Mouse (Mus musculus) CH12F3 (cell line): ENCODE results near the gene Slbp.

Experiments
- in situ Hi-C: fragments of 300-500 bp; cut with MboI; formaldehyde crosslinking; loops from 2 replicates; pipeline ENCODE4 v1.14.3; 2020; ENCODE audit warnings: low sequenced_read_pairs

Slbp gene

DNA sequence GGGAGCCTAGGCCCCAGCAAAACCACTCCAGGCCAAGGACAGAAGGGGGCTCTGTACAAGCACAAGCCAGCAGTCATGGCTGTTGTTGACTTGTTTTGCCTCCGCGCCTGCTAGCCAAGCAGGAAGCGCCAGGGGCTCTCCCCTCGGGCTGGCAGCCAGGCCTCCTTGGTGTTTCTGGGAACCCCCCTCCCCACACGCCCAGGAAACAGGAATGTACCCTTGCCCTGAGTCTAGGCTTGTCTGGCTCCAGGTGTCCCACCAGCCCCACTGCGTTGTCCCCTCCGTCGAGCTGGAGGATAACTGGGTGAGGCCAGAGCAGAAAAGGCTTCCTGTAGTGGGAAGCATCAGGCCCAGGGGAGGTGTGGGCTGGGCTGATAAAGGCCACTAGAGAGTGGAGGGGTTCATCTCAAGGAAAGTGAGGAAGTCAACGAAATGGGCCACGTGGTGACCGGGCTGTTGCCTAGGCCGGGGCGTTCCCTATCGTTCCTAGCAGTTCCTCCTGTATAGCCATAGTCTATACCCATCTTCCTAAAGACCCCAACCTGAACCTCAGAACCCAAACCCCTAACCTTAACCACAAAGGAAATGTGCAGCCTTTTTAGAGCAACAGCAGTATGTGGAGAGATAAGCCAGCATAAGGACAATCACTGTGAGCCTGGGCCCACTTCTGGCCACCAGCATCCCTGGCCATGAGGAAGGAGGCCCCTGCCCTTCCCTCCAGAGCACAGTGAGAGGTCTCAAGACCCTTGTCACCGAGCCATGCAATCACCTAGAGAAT, 29.4 kb upstream of the Slbp start:
- in situ Hi-C loops, result no loop called here

DNA sequence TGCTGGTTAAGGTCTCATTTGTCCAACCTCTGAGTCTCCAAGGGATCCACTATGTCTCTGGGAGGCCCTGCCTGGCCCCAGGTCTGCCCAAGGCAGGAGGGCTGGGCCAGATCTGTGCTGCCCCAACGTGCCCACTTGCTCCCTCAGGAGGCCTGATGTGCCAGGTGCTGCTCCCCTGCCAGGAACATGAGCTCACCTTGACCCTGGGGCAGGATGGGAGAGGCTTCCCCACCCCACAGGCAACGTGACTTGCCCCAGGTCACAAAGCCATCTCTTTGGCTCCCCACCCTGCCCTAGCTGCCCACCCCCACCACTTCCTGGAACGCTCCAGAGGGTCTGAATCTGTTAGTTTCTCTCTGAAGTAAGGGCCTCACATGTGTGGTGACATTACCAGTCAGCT, 28.7 kb upstream of the Slbp start:
- in situ Hi-C loops, result no loop called here

DNA sequence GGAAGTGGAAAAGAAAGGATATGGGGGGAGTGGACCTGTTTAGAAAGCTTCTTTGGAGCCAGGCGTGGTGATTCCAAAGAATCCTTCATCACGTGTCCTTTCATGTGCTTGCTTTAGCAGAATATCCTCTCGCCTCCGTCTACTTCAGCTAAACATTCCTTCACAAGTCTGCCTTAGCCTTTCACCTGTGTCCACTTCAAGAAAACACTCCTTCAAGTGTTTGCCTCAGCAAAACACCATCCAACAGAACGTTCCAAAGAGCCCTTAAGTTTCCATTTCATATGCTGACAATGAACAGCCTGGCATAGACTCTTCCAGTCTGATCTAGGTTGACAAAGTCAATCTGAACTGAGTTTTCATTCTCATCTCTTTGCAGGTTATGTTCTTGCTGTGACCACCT, 25.9 kb upstream of the Slbp start:
- in situ Hi-C loops, result no loop called here

DNA sequence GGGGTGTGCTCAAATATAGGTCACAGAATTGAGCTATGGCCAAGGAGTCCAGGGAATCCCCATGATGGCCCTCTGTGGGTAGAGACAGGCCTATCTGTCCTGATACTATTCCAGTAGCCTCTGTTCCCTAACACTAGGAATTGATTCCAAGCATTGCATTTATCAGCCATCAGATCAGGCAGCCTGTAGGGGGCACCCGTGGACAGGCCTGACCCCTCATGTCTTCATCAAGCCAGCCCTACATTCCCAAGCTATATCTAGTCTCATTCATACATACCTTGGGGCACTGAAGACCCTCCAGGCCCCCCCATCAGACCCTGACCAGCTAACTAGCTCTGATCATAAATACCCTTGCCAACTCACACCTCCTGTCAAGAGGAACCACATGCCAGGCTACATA, 23.6 kb upstream of the Slbp start:
- in situ Hi-C loops, result no loop called here

DNA sequence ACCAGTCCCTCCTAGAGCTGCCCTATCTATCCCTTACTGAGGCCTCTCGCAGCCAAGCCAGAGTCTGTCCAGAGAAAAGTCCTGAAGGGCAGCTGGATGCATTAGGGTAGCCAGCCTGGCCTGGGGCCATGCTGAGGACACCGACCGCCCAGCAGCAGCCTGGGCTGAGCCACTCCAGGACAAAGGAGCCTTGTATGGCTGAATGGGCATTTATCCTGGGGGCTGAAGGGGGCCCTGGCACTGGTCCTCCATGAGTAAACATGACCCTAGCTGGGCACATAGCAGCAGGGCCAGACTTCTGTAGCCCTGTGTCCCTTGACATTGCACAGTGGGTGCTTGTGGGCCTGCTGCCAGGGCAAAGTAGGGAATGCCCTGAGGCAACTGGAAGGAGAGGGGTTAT, 22.1 kb upstream of the Slbp start:
- in situ Hi-C loops, result no loop called here

DNA sequence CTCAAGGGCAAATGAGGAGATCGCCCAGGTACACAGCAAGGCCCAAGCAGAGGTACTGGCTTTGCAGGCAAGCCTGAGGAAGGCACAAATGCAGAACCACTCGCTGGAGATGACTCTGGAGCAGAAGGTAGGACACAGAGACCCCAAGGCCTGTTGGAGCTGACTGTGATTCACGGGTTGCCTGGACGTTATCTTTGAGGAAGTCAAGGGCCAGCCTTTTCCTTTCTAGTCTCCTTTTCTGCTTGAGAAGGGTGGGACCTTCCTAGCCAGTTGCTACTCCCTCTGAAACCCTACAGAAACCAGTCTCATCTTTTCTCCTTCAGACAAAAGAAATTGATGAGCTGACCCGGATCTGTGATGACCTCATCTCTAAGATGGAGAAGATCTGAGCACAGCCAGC, 19.3 kb upstream of the Slbp start:
- in situ Hi-C loops, result no loop called here

DNA sequence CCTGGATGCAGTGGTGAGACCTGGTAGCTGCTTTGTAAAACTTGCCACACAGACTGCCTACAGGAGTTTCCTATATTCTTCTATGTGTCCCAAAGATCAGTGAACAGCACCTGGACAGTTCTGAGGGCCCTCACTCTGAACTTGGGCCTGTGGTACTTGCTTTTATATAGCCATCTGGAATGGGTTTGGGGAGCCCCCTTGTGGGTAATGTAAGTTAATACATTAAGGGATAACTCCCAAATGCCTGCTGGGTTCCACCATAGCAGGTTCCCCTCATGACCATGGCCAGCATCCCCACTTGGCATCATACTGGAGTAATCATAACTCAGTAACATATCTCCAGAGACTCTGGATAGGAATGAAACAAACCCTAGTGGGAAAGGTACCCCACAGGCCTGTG, 15.8 kb upstream of the Slbp start:
- in situ Hi-C loops, result no loop called here

DNA sequence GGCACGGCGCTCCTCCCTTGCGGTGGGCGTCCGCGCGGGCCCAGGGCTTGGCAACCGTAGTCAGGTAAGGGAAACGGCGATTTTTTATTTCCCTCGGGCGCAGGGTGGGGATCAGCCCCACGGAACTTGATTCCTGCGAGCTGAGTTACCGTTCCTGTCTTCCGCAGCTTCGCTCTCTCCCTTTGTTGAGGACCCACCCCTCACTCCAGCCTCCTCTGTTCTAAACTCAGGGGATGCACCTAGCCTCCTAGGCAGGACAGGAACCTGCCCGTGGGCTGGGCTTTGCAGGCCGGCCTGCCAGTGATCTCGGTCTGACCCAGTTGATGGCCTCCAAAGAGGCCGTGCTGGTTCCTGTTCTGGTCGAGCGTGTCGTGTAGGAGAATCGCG, 6.3 kb upstream of the Slbp start:
- in situ Hi-C loops, result no loop called here

DNA sequence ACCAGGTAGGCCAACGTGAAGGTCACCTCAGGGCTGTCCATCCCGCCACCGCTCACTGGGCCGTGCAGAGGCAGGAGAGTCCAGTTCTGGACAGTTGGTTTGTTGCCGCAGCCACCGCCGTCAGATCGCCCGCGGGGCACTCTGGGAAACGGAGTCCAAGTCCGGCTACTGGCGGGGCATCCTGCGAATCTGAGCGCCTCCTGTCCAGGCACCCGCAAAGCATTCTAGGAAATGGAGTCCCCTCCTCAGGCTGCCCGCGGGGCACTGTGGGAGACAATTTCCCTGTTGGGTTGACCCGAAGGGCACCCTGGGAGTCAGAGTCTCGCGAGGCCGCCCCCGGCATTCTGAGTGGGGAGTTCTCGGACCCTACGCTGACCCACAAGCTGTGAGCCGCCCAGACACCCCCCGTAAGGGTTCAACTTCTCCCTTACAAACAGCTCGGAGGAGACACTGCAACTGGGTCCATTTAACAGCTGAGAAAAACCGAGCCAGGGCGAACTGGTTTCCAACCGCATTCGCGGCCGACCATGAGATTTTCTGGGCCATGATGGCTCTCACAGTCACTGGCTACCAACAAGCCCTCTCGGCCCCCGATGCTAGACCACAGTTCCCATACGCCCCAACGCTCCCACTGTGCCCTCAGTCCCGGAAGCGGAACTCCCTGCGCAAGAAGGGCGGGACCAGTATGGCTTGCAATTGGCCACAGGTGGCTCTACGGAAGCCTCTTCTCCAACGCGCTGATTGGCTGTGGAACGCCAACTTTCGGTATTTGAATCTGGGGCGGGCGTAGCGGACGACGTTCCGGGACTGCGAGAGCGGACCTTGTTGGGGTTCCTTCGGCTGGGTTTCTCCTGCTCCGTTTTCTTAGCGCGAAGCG, 5.7 kb upstream of the Slbp start, which contains the start of the genes Tacc3 and Tmem129:
Gene Tacc3, plus strand, starts transcription at position 342 of the 877 bp plus-strand sequence.
Gene Tmem129, minus strand, starts transcription at position 630 of the 877 bp plus-strand sequence.
- in situ Hi-C loops, result no loop called here

DNA sequence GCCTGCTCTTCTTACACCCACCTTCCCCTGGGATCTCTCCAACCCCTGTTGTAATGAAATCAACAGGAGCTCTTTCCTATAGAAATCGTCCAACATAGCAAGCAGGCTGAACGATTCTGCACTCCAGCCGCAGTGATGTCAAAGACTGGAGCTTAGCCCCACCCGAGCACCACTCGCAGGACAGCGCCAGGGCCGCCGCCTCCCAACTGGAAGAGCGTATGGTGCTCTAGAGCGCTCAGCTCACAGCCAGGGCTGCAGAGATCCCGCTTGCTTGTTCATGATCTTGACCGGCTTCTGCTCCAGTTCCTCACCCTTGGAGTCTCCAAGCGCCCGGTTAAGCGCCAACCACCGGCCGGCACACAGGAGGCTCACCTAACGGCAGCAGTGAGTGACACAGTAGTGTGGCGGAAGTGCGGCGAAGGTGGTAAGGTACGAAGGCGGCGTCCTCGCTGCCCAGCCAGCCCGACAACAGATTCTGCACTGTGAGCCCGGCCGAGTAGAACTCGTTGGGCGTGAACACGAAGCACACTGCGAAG, 4.9 kb upstream of the Slbp start:
- in situ Hi-C loops, result no loop called here

DNA sequence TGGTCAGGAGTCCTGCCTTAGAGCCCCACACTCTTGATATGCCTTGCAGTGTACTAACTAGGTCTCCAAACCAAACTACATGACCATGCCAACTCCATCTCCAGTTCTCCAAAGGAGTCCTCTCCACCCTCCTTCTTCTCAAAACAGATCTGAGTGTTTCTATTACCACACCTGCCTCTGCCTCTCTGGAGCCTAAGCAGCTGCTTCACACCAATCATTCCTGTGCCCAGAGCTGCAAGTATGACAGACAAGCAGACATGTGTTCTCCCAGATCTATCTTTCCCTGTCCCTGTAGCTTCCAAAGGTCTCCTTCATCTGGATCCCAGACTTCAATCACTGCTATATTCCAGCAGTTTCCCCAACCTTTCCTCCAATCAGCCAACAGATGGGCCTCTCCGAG, 4.4 kb upstream of the Slbp start:
- in situ Hi-C loops, result no loop called here

DNA sequence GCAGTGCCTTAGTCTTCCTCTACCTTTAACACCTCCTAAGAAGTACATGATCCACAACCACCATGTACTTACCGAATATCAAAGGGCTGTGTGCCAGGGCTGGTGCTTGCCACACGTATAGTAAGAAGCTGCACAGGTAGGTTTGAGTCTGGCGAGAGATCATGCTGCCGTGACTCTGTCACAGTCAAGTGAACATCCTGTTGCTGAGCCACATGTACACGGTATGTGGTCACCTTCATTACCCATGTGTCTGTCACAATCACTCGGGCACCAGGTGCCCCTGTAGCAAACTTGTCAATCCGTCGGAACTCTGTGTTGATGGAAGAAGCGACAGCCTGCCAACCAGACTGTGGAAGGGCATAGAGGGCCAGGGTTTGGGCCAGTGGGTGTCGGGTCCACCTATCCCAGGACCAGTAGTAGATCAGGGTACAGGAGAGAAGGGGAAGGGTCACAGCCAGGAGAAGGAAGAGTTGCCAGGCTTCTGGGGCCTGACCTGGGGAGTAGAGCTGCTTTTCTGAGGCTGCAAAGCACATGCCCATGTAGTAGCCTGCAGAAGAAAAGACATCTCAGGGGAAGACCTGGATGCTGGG, 3.0 kb upstream of the Slbp start:
- in situ Hi-C loops, result no loop called here

DNA sequence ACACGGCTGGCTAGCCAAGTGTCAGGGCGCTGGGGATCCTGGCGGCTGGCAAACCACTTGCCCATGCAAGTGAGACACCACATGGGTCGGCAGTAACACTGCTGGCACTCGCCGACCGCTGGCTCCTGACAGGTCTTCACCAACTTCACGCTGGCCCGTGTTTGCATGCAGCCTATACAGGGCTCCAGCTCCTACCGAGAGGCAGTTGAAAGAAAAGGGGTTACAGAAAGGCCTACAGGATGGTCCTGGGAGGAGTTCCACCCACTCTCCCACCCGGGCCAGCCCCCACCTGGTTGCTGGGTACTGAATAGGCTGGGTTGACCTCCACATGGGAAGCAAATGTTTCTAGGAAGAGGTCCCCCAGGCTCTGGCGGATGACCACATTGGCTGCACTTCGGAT, 2.0 kb upstream of the Slbp start:
- in situ Hi-C loops, result no loop called here

DNA sequence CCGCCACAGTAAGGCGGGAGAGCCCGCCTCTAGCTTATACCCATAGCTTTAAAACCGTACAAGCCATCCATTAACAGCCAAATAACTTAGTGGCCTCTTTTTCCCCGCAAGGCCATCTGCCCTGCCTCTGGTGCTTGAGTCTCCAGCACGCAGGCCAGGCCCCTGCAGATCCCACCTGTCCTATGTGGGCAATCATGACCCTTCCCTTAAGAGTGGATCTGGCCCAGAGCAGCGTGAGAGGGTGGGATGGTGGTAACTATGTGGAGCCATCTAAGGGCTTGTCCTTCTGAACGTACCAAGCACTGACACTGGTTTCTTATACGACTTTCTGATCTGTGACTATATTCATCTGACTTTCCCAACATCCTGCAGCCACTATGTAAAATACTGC, 404 bp upstream of the Slbp start:
- in situ Hi-C loops, result no loop called here

DNA sequence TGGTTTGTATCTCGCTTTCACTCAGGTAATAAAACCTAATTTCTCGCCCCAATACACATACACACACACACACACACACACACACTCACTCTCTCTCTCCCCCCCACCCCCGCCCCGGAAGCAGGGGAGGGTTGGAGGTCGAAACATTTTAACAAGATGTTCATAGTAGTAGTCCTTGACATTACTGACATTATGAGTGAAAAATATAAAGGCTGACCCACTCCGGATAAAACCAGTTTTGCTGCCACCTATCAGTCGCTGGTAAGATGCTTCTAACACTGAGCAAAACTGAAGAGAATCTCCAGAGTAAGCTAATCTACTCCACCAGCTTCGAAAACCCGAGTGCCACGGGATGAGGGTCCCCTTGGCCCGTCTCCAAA, 843 bp downstream of the Slbp start:
- in situ Hi-C loops, result no loop called here

DNA sequence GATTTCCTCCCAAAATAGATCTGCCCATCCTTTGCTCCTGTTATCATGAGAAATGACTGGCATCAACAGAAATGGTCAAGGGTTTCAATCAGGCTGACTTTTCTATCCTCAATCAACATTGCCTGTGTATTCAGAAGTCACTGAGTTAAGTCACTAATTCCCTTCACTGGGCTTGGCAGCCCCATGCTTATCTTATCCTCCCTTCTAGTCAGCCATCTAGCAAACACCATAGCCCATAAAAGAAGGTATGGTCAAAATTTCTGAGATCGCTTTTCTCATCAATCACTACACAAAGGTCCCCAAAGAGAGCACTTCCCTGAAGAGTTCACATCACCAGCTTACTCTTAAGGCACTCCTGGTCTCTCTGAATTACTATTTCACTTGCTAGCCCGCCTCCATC, 1.4 kb downstream of the Slbp start:
- in situ Hi-C loops, result no loop called here

DNA sequence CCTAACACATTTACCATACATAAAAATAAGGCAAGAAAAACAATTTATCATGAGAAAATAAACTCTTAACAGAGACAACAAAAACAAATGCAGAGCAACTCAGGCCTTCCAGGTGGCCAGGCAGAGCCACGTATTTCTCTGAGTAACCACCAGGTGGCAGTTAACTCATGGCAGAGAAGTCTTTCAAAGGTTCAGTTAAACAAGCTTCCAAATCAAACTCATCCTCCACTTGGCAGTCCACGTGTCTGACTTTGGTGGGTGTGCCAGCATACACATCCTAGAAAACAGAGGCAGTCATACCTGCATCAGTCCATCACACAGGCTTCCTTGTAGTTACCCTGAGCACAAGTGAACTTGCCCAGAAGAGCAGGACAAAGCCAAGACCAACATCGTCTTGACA, 11.7 kb downstream of the Slbp start:
- in situ Hi-C loops, result no loop called here

DNA sequence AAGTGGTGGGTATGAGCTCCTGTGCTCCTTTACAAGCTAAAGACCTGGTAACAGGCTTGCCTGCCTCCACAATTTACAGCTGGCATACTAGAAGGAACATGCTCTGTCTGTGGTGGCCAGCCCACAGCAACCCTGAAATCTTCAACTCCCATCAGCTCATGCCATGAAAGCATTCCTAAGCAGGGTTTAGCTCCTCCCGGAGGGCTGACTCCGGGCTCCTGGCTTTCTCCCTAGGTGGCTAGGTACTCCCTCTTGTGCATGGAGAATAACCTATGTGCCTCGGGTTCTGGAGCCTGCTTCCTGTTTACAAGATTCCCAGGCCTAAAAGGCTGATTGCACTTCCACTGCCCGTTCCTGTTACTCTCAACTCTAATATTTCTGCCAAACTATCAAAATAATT, 13.5 kb downstream of the Slbp start:
- in situ Hi-C loops, result no loop called here

DNA sequence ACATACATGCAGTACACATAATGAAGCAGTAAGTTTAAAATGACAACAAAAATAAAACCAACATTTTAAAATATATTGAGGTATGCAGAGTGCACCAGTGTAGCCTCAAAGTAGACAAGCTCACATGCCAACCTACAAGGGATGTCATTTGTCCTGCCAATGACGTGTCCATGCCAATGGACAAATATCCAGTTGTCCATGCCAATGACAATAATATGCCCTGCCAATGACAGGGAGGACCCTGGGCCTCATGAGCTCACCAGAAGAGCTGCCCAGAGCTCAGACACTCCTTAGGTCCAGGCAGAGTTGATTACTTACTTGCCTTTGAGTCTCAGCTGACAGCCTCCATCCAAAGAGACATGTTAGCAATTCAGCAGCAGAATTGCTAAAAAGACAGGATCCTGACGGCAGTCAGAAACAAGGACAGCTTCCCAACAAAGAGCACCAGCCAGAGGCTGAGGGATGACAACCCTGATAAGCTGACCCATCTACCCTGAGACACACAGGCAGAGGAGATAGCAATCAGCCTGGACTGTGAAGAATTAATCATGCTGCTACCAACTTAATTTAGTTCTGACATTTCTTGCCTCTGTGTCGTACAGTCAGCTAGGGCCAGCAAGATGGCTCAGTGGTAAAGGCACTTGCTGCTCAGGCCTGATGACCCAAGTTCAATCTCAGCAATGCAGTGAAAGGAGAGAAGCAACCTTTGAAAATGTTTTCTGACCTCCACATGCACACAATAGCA, 14.6 kb downstream of the Slbp start:
- in situ Hi-C loops, result no loop called here

DNA sequence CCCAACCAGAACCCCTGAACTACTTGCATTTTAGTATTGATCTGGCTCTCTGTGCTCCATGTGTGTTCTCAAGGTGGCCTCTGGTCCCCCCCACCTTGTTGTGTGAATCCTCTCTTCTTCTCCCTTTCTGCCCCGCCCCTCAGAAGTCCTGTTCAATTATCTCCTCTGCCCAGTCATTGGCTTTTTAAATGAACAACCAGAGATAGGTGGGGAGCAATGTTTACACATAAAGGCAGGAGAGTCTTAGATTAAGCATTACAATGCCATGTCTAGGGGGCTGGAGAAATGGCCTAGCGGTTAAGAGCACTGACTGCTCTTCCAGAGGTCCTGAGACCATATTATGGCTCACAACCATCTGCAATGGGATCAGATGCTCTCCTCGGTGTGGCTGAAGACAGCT, 17.0 kb downstream of the Slbp start:
- in situ Hi-C loops, result no loop called here

DNA sequence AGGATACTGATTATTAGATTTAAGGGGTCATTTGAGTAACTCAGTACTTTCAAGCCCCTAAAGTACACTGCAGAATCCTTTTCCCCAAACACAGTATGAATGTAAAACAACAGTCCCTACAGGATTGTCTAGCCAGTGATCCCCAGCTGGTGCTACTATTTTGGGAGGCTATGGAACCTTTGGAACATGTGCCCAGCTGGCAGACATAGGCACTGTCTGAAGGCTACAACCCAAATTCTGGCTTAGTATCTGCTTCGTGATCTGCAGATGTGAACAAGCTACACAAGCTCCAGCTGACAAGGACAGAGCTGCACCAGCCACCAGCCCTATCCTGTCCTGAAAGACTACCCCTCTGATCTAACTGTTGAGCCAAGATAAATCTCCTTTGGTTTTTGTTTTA, 19.8 kb downstream of the Slbp start:
- in situ Hi-C loops, result no loop called here
